Mouse (Mus musculus) kidney, postnatal 4 days (tissue): ENCODE results near the gene Olfr1317.

ENCODE experiments used
- DNase-seq, 2 experiments: peaks; one replicate each; pipeline ENCODE4 v3.0.0; 2021; ENCODE audit warnings: mixed read lengths in 2 of 2

Gene Olfr1317

GRCm38 (mm10) chr2:112140029-112140428 lies at the start of gene Olfr1317:
TSS of gene Olfr1317 (plus strand) at chr2:112140329.
- no peak for DNase-seq

- no peak for DNase-seq
These were observed 43.4 kb upstream of the Olfr1317 start, which contains the start of gene Olfr1314 for GRCm38 (mm10) chr2:112096681-112097080. TSS of gene Olfr1314 (minus strand) at chr2:112096781.

- no peak for DNase-seq
These were observed 24.8 kb upstream of the Olfr1317 start, which contains the start of gene Olfr1315-ps1 for GRCm38 (mm10) chr2:112115340-112115739. TSS of gene Olfr1315-ps1 (minus strand) at chr2:112115440.

- DNase-seq: no peak
These were observed 5.3 kb upstream of the Olfr1317 start, which contains the start of gene Olfr1316 for GRCm38 (mm10) chr2:112134877-112135276. TSS of gene Olfr1316 (minus strand) at chr2:112134977.

- DNase-seq: no peak
These were observed 13.8 kb downstream of the Olfr1317 start, which contains the start of gene Olfr1318 for GRCm38 (mm10) chr2:112153898-112154297. TSS of gene Olfr1318 (plus strand) at chr2:112154198.
